Mouse (Mus musculus) common myeloid progenitor, adult 5-6 weeks (primary cell): ENCODE measurements around the gene Fam161b. TPM values are rescaled to one million over a fixed set of nuclear protein-coding genes. Genes with fewer than 3 reads are reported as not detected.
A peak's percentile ranks its signal among the peaks of the same experiment; 100 is the strongest.
"Not testable (repeated sequence)": the region's sequence is repeated elsewhere in the genome, so short reads cannot be mapped to it uniquely, and the experiment has no call there.

ENCODE experiments used
- ATAC-seq: replicated peaks from 2 replicates; pipeline ENCODE4 v1.8.0; 2016; ENCODE audit warnings: low read depth, mild to moderate bottlenecking, moderate TSS enrichment, inconsistent platforms; ENCODE audit not compliant: poor library complexity, severe bottlenecking
- total RNA-seq: library from RNA; stranded (forward); fragments of 200-1000, 187-1606 nt; gene quantifications from 2 replicates; pipeline ENCODE4 v1.2.3, GENCODE M21; 2017

The Fam161b gene
- total RNA-seq, 1 experiment from 2014 or later: 2.2 TPM

DNA sequence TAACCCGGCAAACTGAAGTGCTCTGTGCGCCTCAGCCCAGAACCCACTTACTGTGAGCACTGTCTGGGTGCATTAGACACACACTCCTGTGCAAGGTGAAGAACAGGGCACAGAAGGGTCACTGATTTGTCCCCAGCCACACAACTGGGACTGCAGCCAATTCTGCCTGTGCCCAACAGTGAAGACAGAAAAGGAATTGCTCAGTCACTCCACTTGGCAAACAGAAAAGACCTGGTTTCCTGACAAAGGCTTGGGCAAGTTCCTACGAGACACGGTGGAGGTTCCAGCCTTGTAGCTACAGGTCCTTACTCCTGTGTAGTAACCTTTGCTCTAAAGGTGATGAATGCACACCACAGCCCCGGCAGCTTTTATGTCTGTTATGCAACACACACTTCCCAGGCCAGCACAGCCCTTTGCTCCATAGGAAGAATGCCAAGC, 23.0 kb upstream of the Fam161b start:
- peak; percentile 55 for ATAC-seq

DNA sequence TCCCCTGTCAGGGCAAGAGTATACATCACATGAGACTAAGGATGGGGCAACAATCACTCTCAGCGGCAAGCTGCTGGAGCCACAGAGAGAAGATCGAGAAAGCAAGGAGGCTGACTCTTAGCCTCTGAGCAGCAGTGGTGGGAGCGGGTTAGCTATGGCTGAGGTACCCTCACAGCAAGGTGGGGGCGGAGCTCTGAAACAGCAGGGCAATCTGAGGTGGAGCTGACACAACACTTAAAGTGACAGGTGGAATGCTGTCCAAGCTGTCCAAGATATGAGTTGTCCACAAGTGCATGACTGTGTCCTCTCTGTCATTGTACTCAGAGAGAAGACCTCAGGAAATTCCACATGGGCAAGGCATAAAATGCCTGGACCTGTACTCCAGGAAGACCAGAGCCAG, 20.7 kb upstream of the Fam161b start:
- ATAC-seq: no peak

DNA sequence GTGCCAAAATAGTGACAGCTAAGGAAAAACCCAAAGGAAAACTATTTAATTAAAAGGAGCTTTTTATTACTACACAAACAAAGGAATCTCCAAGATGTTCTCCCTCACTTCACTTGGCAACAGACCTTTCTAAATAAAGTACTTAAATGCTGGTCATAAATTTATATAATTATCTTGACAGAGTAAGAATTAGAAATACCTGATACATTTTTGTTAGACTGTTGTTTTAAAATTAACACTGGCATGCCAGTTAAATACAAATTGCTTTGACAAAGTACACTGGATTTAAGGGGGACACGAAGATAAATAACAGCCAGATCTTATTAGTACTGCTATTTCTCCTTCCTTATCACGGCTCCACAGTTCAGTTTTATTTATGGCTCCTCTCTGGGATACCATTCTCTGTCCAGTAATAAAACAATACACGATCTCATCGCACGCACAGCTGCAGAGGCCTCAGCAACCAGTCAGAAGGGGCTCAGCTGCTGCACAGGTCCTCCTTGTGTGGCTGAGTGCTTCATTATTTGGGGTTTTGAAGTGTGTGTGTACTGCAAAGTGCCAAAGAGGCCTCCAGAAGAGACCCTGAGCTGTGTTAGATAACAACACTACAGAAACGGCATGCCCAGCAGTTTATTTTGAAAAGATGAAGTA, 12.3 kb upstream of the Fam161b start:
- no peak for ATAC-seq

GRCm38 (mm10) chr12:84371647-84372046, 10.0 kb upstream of the Fam161b start:
- no peak for ATAC-seq

- ATAC-seq: no peak
Observed at GRCm38 (mm10) chr12:84366971-84367370, 5.3 kb upstream of the Fam161b start.

GRCm38 (mm10) chr12:84365137-84365536, 3.5 kb upstream of the Fam161b start:
- ATAC-seq: no peak

DNA sequence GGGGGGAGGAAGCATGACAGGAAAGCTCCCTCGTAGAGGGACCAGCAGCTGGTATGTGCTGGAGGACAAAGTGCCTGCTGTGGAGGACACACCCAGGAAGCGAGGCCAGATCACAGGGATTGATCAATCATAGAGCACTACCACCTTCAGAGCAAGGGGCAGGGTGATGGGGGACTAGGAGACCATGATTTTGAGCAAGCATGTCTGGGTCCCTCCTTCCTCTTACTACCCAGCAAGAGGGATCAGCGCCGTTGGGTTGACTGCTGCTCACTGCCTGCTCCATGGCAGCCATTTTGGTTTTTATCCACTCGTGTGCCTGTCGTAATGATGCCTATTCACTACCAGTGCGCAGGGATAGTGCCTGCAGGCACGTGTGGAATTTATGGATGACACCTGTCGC, 2.7 kb upstream of the Fam161b start:
- no peak for ATAC-seq

GRCm38 (mm10) chr12:84362872-84363271, 1.2 kb upstream of the Fam161b start:
- no peak for ATAC-seq

- not testable (repeated sequence) for ATAC-seq
Observed at GRCm38 (mm10) chr12:84358699-84359098, 2.9 kb downstream of the Fam161b start.

- ATAC-seq: peak; percentile 87
Observed at GRCm38 (mm10) chr12:84347192-84347591, 14.4 kb downstream of the Fam161b start.

GRCm38 (mm10) chr12:84336963-84337625, 24.5 kb downstream of the Fam161b start:
- peak; percentile 93 for ATAC-seq

- ATAC-seq: no peak
Observed at GRCm38 (mm10) chr12:84327111-84327512, 34.5 kb downstream of the Fam161b start.

- peak; percentile 91 for ATAC-seq
Observed at GRCm38 (mm10) chr12:84316721-84317621, 44.7 kb downstream of the Fam161b start, which contains the start of gene Zfp410. TSS of gene Zfp410 (plus strand) at chr12:84316852.

GRCm38 (mm10) chr12:84316006-84316405, 45.6 kb downstream of the Fam161b start:
- no peak for ATAC-seq

- ATAC-seq: no peak
Observed at GRCm38 (mm10) chr12:84311306-84311705, 50.3 kb downstream of the Fam161b start.

DNA sequence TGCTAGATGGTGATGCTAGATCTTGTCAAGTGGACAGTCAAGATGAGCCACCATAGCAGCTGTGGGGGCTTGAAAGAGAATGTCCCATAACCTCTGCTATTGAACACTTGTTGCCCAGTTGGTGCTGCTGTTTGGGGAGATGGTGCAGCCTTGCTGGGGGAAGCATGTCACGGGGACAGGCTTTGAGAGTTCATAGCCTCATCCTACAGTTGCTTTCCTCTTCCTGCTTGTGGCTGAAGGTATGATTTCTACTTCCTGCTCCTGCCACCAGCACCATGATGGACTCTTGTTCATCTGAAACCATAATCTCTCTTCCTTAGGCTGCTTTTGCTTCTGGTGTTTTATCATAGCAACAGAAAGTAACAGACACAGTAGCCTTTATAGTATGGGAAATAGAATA, 57.1 kb downstream of the Fam161b start:
- ATAC-seq: no peak

DNA sequence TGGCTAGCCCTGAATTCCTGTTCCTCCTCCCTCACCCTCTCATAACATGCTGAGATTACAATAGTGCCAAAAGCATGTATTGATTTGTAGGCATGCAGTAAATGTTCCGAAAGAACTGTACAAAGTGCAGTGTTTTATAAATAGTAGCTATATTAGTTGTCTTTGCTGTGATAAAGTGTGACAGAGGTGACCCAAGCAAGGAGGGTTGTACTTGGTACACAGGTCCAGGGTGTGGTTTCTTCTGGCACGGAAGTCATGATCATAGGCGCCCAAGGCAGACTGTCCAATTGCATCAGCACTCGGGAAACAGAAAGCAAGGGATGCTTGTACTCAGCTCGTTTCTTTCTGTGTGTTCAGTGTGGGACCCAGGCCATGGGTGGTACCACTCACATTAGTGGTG, 57.5 kb downstream of the Fam161b start:
- no peak for ATAC-seq

DNA sequence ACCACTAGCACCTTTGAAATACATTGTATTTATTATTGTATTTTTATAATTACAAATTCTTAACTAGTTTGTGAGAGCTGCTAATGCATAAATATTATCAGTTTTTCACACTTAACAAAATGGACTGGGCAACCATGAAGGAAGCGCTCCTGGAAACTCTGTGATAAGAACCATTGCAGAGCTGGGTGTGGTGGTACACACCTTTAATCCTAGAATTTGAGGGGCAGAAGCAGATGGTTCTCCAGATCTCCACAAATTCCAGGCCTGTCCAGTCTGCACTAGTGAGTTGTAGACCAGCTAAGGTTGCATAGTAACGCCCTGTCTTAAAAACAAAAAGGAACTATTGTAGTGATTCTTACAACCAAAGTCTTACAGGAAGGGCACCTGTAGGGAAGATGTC, 62.4 kb downstream of the Fam161b start:
- ATAC-seq: no peak

GRCm38 (mm10) chr12:84297851-84298250, 63.8 kb downstream of the Fam161b start:
- no peak for ATAC-seq
